Mouse (Mus musculus): ENCODE measurements around the gene Ralgps1. TPM values are rescaled to one million over a fixed set of nuclear protein-coding genes. Genes with fewer than 3 reads are reported as not detected.

Gene Ralgps1
- polyA plus RNA-seq, 1 experiment from 2014 or later = 5.2 TPM

- Histone ChIP-seq H3K4me1 (replicated peaks) (no peaks in the 10 kb centered on the region), H3K9ac (replicated peaks) (no peak overlapping the region), H3K36me3 (no peaks in the 10 kb centered on the region), H3K27ac (no peak overlapping the region), H3K4me2 (no peak overlapping the region), H3K27me3 (no peaks in the 10 kb centered on the region), H3K4me3 (replicated peaks) (no peak overlapping the region), H3K9me3 (no peaks in the 10 kb centered on the region)
- ATAC-seq (ENCODE audit: insufficient number of reproducible peaks, insufficient read depth, low FRiP score, low TSS enrichment, low read depth) = no peak
- 91% methylated on average over 10 of the region's 10 CpGs for WGBS
Measured at GRCm38 (mm10) chr2:33279758-33280157, 91.5 kb downstream of the Ralgps1 start.

- H3K9me3 ChIP-seq = no peaks in the 10 kb centered on the region
- H3K27me3 ChIP-seq = no peaks in the 10 kb centered on the region
- no peak overlapping the region for H3K4me2 ChIP-seq
- no peaks in the 10 kb centered on the region for H3K4me1 ChIP-seq (replicated peaks)
- ATAC-seq (ENCODE audit: insufficient number of reproducible peaks, insufficient read depth, low FRiP score, low TSS enrichment, low read depth) = no peak
- H3K27ac ChIP-seq = no peak overlapping the region
- 88% methylated on average over 12 of the region's 12 CpGs for WGBS
- H3K36me3 ChIP-seq = no peaks in the 10 kb centered on the region
- no peak overlapping the region for H3K9ac ChIP-seq (replicated peaks)
- no peak overlapping the region for H3K4me3 ChIP-seq (replicated peaks)
Measured at GRCm38 (mm10) chr2:33274719-33275490, 96.4 kb downstream of the Ralgps1 start.

DNA sequence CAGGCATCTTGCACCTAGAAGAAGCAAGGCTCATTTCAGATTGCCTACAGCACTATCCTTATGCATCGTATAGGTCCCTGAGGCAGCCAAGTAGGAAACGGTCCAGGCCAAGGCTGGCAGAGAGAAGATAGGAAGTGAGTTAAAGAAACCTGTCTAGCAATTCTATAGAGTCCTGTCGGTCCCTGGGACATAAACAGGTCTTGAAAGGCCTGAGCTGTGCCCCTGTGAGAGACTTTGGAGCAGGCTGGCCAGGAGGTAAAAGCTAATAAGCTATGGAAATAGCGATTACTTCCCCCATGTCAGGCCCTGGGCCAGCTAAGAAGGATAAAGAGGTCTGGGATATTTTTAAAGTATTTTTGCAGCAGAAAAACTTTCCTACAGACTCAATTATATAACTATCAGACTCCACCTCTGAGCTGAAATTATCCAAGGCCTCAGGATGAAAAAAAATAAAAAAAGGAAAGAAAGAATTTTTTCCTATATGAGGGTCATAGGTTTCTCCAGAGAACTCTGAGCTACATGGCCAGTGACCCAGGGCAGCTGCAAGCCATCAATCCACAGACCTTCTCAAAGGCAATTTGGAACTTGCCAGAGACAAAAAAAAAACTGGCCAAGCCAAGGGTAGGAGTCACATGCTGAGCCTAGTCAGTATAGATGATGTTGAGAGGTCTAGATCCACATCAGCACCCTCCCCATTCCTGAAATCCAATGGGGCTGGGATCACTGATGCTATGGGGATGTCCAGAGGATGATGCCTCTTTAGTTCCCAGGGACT, 98.4 kb downstream of the Ralgps1 start:
- Histone ChIP-seq H3K27ac (no peak overlapping the region), H3K4me3 (replicated peaks) (no peak overlapping the region), H3K27me3 (no peaks in the 10 kb centered on the region), H3K36me3 (no peaks in the 10 kb centered on the region), H3K4me2 (no peak overlapping the region), H3K9me3 (no peaks in the 10 kb centered on the region), H3K4me1 (replicated peaks) (no peaks in the 10 kb centered on the region), H3K9ac (replicated peaks) (no peak overlapping the region)
- no peak for ATAC-seq (ENCODE audit: insufficient number of reproducible peaks, insufficient read depth, low FRiP score, low TSS enrichment, low read depth)
- WGBS = 75% methylated on average over 4 of the region's 4 CpGs

- no peaks in the 10 kb centered on the region for H3K27me3 ChIP-seq
- H3K9me3 ChIP-seq = no peaks in the 10 kb centered on the region
- no peaks in the 10 kb centered on the region for H3K36me3 ChIP-seq
- no peak for ATAC-seq (ENCODE audit: insufficient number of reproducible peaks, insufficient read depth, low FRiP score, low TSS enrichment, low read depth)
- no peak overlapping the region for H3K27ac ChIP-seq
- WGBS = 67% methylated on average over 1 of the region's 1 CpGs
- no peak overlapping the region for H3K4me3 ChIP-seq (replicated peaks)
- H3K9ac ChIP-seq (replicated peaks) = no peak overlapping the region
- H3K4me2 ChIP-seq = no peak overlapping the region
- 0 out of 2 replicates have a peak, but pooled peaks cover 2% of the 10 kb centered on the region for H3K4me1 ChIP-seq (replicated peaks)
Measured at GRCm38 (mm10) chr2:33271511-33271910, 99.8 kb downstream of the Ralgps1 start.

- Histone ChIP-seq H3K9me3 (no peaks in the 10 kb centered on the region), H3K9ac (replicated peaks) (no peak overlapping the region), H3K27ac (no peak overlapping the region), H3K4me1 (replicated peaks) (peaks cover 6% of the 10 kb centered on the region; the same call in 1 of the 2 replicates), H3K4me3 (replicated peaks) (no peak overlapping the region), H3K27me3 (no peaks in the 10 kb centered on the region), H3K4me2 (no peak overlapping the region), H3K36me3 (no peaks in the 10 kb centered on the region)
- no peak for ATAC-seq (ENCODE audit: insufficient number of reproducible peaks, insufficient read depth, low FRiP score, low TSS enrichment, low read depth)
- 82% methylated on average over 2 of the region's 2 CpGs for WGBS
Measured at GRCm38 (mm10) chr2:33270569-33270968, 100.7 kb downstream of the Ralgps1 start.

- H3K4me2 ChIP-seq = no peak overlapping the region
- no peaks in the 10 kb centered on the region for H3K27me3 ChIP-seq
- 89% methylated on average over 2 of the region's 2 CpGs for WGBS
- H3K36me3 ChIP-seq = no peaks in the 10 kb centered on the region
- no peak for ATAC-seq (ENCODE audit: insufficient number of reproducible peaks, insufficient read depth, low FRiP score, low TSS enrichment, low read depth)
- H3K9me3 ChIP-seq = no peaks in the 10 kb centered on the region
- no peak overlapping the region for H3K4me3 ChIP-seq (replicated peaks)
- peaks cover 10% of the 10 kb centered on the region; the same call in 1 of the 2 replicates for H3K4me1 ChIP-seq (replicated peaks)
- no peak overlapping the region for H3K27ac ChIP-seq
- H3K9ac ChIP-seq (replicated peaks) = no peak overlapping the region
Measured at GRCm38 (mm10) chr2:33269132-33269493, 102.2 kb downstream of the Ralgps1 start.

- H3K27me3 ChIP-seq = no peaks in the 10 kb centered on the region
- ATAC-seq (ENCODE audit: insufficient number of reproducible peaks, insufficient read depth, low FRiP score, low TSS enrichment, low read depth) = no peak
- H3K4me2 ChIP-seq = no peak overlapping the region
- no peaks in the 10 kb centered on the region for H3K36me3 ChIP-seq
- H3K27ac ChIP-seq = no peak overlapping the region
- no peak overlapping the region for H3K4me3 ChIP-seq (replicated peaks)
- H3K9ac ChIP-seq (replicated peaks) = no peak overlapping the region
- WGBS = 79% methylated on average over 6 of the region's 6 CpGs
- no peaks in the 10 kb centered on the region for H3K9me3 ChIP-seq
- peaks cover 10% of the 10 kb centered on the region; the same call in 1 of the 2 replicates for H3K4me1 ChIP-seq (replicated peaks)
Measured at GRCm38 (mm10) chr2:33268384-33269131, 102.7 kb downstream of the Ralgps1 start.

DNA sequence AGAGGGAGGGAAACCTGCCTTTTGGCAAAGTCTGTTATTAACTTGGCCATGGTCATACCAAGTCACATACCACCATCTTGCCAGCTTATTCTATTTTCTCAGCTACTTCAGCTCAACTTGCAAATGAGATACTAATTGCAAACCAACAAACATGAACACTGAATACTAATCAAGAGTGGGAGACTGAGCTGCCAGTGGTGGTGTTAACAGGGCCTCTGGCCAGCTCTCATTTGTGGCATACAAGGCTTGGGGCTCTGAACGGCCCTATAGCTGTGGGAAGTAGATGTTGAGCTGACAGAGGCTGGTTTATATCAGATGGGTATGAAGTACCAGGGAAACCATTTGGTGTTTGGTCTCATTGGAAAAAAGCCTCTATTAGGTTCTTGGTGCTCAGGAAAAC, 104.2 kb downstream of the Ralgps1 start:
- Histone ChIP-seq H3K4me1 (replicated peaks) (peaks cover 10% of the 10 kb centered on the region; the same call in 1 of the 2 replicates), H3K4me2 (no peak overlapping the region), H3K9ac (replicated peaks) (no peak overlapping the region), H3K4me3 (replicated peaks) (no peak overlapping the region), H3K9me3 (no peaks in the 10 kb centered on the region), H3K27me3 (no peaks in the 10 kb centered on the region), H3K27ac (no peak overlapping the region), H3K36me3 (no peaks in the 10 kb centered on the region)
- no peak for ATAC-seq (ENCODE audit: insufficient number of reproducible peaks, insufficient read depth, low FRiP score, low TSS enrichment, low read depth)
- 76% methylated on average over 1 of the region's 1 CpGs for WGBS

- ATAC-seq (ENCODE audit: insufficient number of reproducible peaks, insufficient read depth, low FRiP score, low TSS enrichment, low read depth) = no peak
- H3K4me3 ChIP-seq (replicated peaks) = no peak overlapping the region
- no peak overlapping the region for H3K4me2 ChIP-seq
- H3K27me3 ChIP-seq = no peaks in the 10 kb centered on the region
- no peaks in the 10 kb centered on the region for H3K9me3 ChIP-seq
- peak overlapping the region; percentile 23; the same call in 1 of the 2 replicates for H3K27ac ChIP-seq
- H3K4me1 ChIP-seq (replicated peaks) = peaks cover 10% of the 10 kb centered on the region; the same call in 1 of the 2 replicates
- 81% methylated on average over 3 of the region's 3 CpGs for WGBS
- no peaks in the 10 kb centered on the region for H3K36me3 ChIP-seq
- H3K9ac ChIP-seq (replicated peaks) = no peak overlapping the region
Measured at GRCm38 (mm10) chr2:33265793-33266192, 105.5 kb downstream of the Ralgps1 start.

- no peak overlapping the region for H3K4me3 ChIP-seq (replicated peaks)
- no peaks in the 10 kb centered on the region for H3K36me3 ChIP-seq
- ATAC-seq (ENCODE audit: insufficient number of reproducible peaks, insufficient read depth, low FRiP score, low TSS enrichment, low read depth) = no peak
- H3K9ac ChIP-seq (replicated peaks) = no peak overlapping the region
- no peaks in the 10 kb centered on the region for H3K9me3 ChIP-seq
- H3K27ac ChIP-seq = no peak overlapping the region
- H3K4me1 ChIP-seq (replicated peaks) = peaks cover 7% of the 10 kb centered on the region; the same call in 1 of the 2 replicates
- no peak overlapping the region for H3K4me2 ChIP-seq
- 86% methylated on average over 3 of the region's 3 CpGs for WGBS
- no peaks in the 10 kb centered on the region for H3K27me3 ChIP-seq
Measured at GRCm38 (mm10) chr2:33261475-33261874, 109.8 kb downstream of the Ralgps1 start.

GRCm38 (mm10) chr2:33260772-33261171, 110.5 kb downstream of the Ralgps1 start:
- Histone ChIP-seq H3K36me3 (no peaks in the 10 kb centered on the region), H3K4me3 (replicated peaks) (no peak overlapping the region), H3K4me1 (replicated peaks) (peaks cover 5% of the 10 kb centered on the region; the same call in 1 of the 2 replicates), H3K27ac (no peak overlapping the region), H3K4me2 (no peak overlapping the region), H3K9ac (replicated peaks) (no peak overlapping the region), H3K27me3 (no peaks in the 10 kb centered on the region), H3K9me3 (no peaks in the 10 kb centered on the region)
- 90% methylated on average over 8 of the region's 8 CpGs for WGBS
- ATAC-seq (ENCODE audit: insufficient number of reproducible peaks, insufficient read depth, low FRiP score, low TSS enrichment, low read depth) = no peak

Data from limb, embryonic 12.5 days (tissue).